Mouse (Mus musculus) neural tube, embryonic 11.5 days (tissue): ENCODE data around the gene Gm21973. TPM values are rescaled to one million over a fixed set of nuclear protein-coding genes. Genes with fewer than 3 reads are reported as not detected.

ENCODE experiments used
- ATAC-seq: fragments of 200-750 bp; cut with Nextera tagmentation; 2 replicates; pipeline ENCODE4 v1.8.0; 2017; ENCODE audit warnings: moderate number of reproducible peaks, mild to moderate bottlenecking, moderate TSS enrichment, moderate library complexity; ENCODE audit not compliant: insufficient read depth, low FRiP score, low TSS enrichment
- DNase-seq: peaks from one replicate; pipeline ENCODE4 v3.0.0-alpha.2; 2015; ENCODE audit warnings: low spot score
- H3K27ac ChIP-seq: fragments of 300-500 bp; sonication (generic); 2 replicates; pipeline ENCODE4 v1.5.1; 2014; ENCODE audit warnings: low read depth, mild to moderate bottlenecking, low read length
- H3K27me3 ChIP-seq: fragments of 300-500 bp; sonication (generic); 2 replicates; pipeline ENCODE4 v1.6.1; 2014; ENCODE audit warnings: mild to moderate bottlenecking, low read length, mixed read lengths; ENCODE audit not compliant: control insufficient read depth, insufficient read depth
- H3K36me3 ChIP-seq: fragments of 300-500 bp; sonication (generic); 2 replicates; pipeline ENCODE4 v1.6.1; 2014; ENCODE audit warnings: mild to moderate bottlenecking, low read length, moderate library complexity, mixed read lengths; ENCODE audit not compliant: control insufficient read depth, insufficient read depth
- H3K4me1 ChIP-seq: fragments of 300-500 bp; sonication (generic); 2 replicates; pipeline ENCODE4 v1.6.1; 2014; ENCODE audit warnings: low read length, mixed read lengths; ENCODE audit not compliant: control insufficient read depth, insufficient read depth
- H3K4me2 ChIP-seq: fragments of 300-500 bp; sonication (generic); 2 replicates; pipeline ENCODE4 v1.6.1; 2014; ENCODE audit warnings: low read depth, mild to moderate bottlenecking, moderate library complexity
- H3K4me3 ChIP-seq: fragments of 300-500 bp; sonication (generic); 2 replicates; pipeline ENCODE4 v1.5.1; 2014; ENCODE audit warnings: low read depth, low read length
- H3K9ac ChIP-seq: fragments of 300-500 bp; sonication (generic); 2 replicates; pipeline ENCODE4 v1.6.1; 2014; ENCODE audit warnings: mild to moderate bottlenecking, low read length
- H3K9me3 ChIP-seq: fragments of 300-500 bp; sonication (generic); 2 replicates; pipeline ENCODE4 v1.6.1; 2016; ENCODE audit warnings: low read length; ENCODE audit not compliant: control insufficient read depth
- WGBS: fragments of 180-500 bp; shearing (Covaris S2); extraction: QIAGEN DNeasy Blood & Tissue Kit; methylation state at CpG from one replicate; pipeline ENCODE4 v1.1.7; 2014; 5-methylcytosine and 5-hydroxymethylcytosine counted together
- polyA plus RNA-seq: library from polyadenylated mRNA; unstranded; fragments of >200 nt; fragmentation: Nextera tagmentation; extraction: Ambion mirVana; gene quantifications from 2 replicates; pipeline ENCODE4 v1.2.1, GENCODE M21; 2014

The Gm21973 gene
- polyA plus RNA-seq, 1 experiment from 2014 or later: not detected

GRCm38 (mm10) chr15:10375404-10375803 is 50.2 kb downstream of the Gm21973 start:
- Histone ChIP-seq H3K36me3 (no peaks in the 10 kb centered on the region), H3K4me3 (no peak overlapping the region), H3K9ac (no peak overlapping the region), H3K27me3 (no peaks in the 10 kb centered on the region), H3K27ac (no peak overlapping the region), H3K4me2 (no peak overlapping the region), H3K4me1 (no peaks in the 10 kb centered on the region), H3K9me3 (no peaks in the 10 kb centered on the region)
- 77% methylated on average over 3 of the region's 3 CpGs for WGBS
- ATAC-seq (no peak), DNase-seq (no peak)

- Histone ChIP-seq H3K4me1 (no peaks in the 10 kb centered on the region), H3K9ac (no peak overlapping the region), H3K9me3 (no peaks in the 10 kb centered on the region), H3K4me2 (no peak overlapping the region), H3K27me3 (no peaks in the 10 kb centered on the region), H3K36me3 (no peaks in the 10 kb centered on the region), H3K27ac (no peak overlapping the region), H3K4me3 (no peak overlapping the region)
- ATAC-seq (no peak), DNase-seq (no peak)
- WGBS: 88% methylated on average over 4 of the region's 4 CpGs
Measured at GRCm38 (mm10) chr15:10378338-10378959, 53.3 kb downstream of the Gm21973 start.

- DNase-seq (no peak), ATAC-seq (no peak)
- Histone ChIP-seq H3K9me3 (no peaks in the 10 kb centered on the region), H3K4me2 (no peak overlapping the region), H3K36me3 (no peaks in the 10 kb centered on the region), H3K4me1 (no peaks in the 10 kb centered on the region), H3K9ac (no peak overlapping the region), H3K27ac (no peak overlapping the region), H3K27me3 (no peaks in the 10 kb centered on the region), H3K4me3 (no peak overlapping the region)
- 91% methylated on average over 3 of the region's 3 CpGs for WGBS
Measured at GRCm38 (mm10) chr15:10379757-10380458, 54.7 kb downstream of the Gm21973 start.

GRCm38 (mm10) chr15:10387263-10387662 is 62.1 kb downstream of the Gm21973 start:
- no peak overlapping the region for H3K4me3 ChIP-seq
- no peak overlapping the region for H3K4me2 ChIP-seq
- H3K4me1 ChIP-seq: no peaks in the 10 kb centered on the region
- H3K36me3 ChIP-seq: no peaks in the 10 kb centered on the region
- ATAC-seq: no peak
- WGBS: 77% methylated on average over 2 of the region's 2 CpGs
- DNase-seq: no peak
- H3K27ac ChIP-seq: no peak overlapping the region
- no peaks in the 10 kb centered on the region for H3K9me3 ChIP-seq
- H3K27me3 ChIP-seq: no peaks in the 10 kb centered on the region
- H3K9ac ChIP-seq: no peak overlapping the region

- Histone ChIP-seq H3K27me3 (no peaks in the 10 kb centered on the region), H3K4me1 (no peaks in the 10 kb centered on the region), H3K36me3 (no peaks in the 10 kb centered on the region), H3K27ac (no peak overlapping the region), H3K4me2 (no peak overlapping the region), H3K9me3 (no peaks in the 10 kb centered on the region), H3K4me3 (no peak overlapping the region), H3K9ac (no peak overlapping the region)
- WGBS: 80% methylated on average over 2 of the region's 2 CpGs
- DNase-seq (no peak), ATAC-seq (no peak)
Measured at GRCm38 (mm10) chr15:10399795-10400194, 74.6 kb downstream of the Gm21973 start.

- WGBS: 62% methylated on average over 3 of the region's 3 CpGs
- Histone ChIP-seq H3K4me1 (no peaks in the 10 kb centered on the region), H3K27me3 (no peaks in the 10 kb centered on the region), H3K27ac (no peak overlapping the region), H3K4me2 (no peak overlapping the region), H3K36me3 (no peaks in the 10 kb centered on the region), H3K9ac (no peak overlapping the region), H3K4me3 (no peak overlapping the region), H3K9me3 (no peaks in the 10 kb centered on the region)
- DNase-seq (no peak), ATAC-seq (peak; percentile 41; the same call in 1 of the 2 replicates)
Measured at GRCm38 (mm10) chr15:10400415-10400814, 75.2 kb downstream of the Gm21973 start.

GRCm38 (mm10) chr15:10409842-10410241 is 84.7 kb downstream of the Gm21973 start:
- Histone ChIP-seq H3K27me3 (no peaks in the 10 kb centered on the region), H3K9ac (no peak overlapping the region), H3K4me1 (no peaks in the 10 kb centered on the region), H3K36me3 (no peaks in the 10 kb centered on the region), H3K4me2 (no peak overlapping the region), H3K4me3 (no peak overlapping the region), H3K9me3 (no peaks in the 10 kb centered on the region), H3K27ac (no peak overlapping the region)
- DNase-seq: no peak
- ATAC-seq: no peak
- WGBS: 91% methylated on average over 3 of the region's 3 CpGs

GRCm38 (mm10) chr15:10410881-10411280 is 85.7 kb downstream of the Gm21973 start:
- Histone ChIP-seq H3K9ac (no peak overlapping the region), H3K27ac (no peak overlapping the region), H3K9me3 (no peaks in the 10 kb centered on the region), H3K4me1 (no peaks in the 10 kb centered on the region), H3K27me3 (no peaks in the 10 kb centered on the region), H3K4me3 (no peak overlapping the region), H3K4me2 (no peak overlapping the region), H3K36me3 (no peaks in the 10 kb centered on the region)
- WGBS: 90% methylated on average over 2 of the region's 2 CpGs
- ATAC-seq (no peak), DNase-seq (no peak)

- Histone ChIP-seq H3K9me3 (no peaks in the 10 kb centered on the region), H3K36me3 (no peaks in the 10 kb centered on the region), H3K4me3 (no peak overlapping the region), H3K4me2 (no peak overlapping the region), H3K27me3 (no peaks in the 10 kb centered on the region), H3K27ac (no peak overlapping the region), H3K4me1 (no peaks in the 10 kb centered on the region), H3K9ac (no peak overlapping the region)
- 93% methylated on average over 6 of the region's 6 CpGs for WGBS
- ATAC-seq: no peak
- DNase-seq: no peak
Measured at GRCm38 (mm10) chr15:10413656-10414055, 88.5 kb downstream of the Gm21973 start.
